Mouse (Mus musculus) layer of hippocampus, adult 9-10 months (tissue): ENCODE data around the gene Slc25a11.

ENCODE experiments used
- DNase-seq: peaks from one replicate; pipeline ENCODE4 v3.0.0; 2022; ENCODE audit warnings: low spot score

The Slc25a11 gene

GRCm38 (mm10) chr11:70667271-70668150 lies 20.2 kb upstream of the Slc25a11 start:
- no peak for DNase-seq

GRCm38 (mm10) chr11:70666687-70667086 lies 19.4 kb upstream of the Slc25a11 start:
- DNase-seq: no peak

GRCm38 (mm10) chr11:70664741-70665140 lies 17.5 kb upstream of the Slc25a11 start:
- no peak for DNase-seq

- no peak for DNase-seq
Observed at GRCm38 (mm10) chr11:70663957-70664356, 16.7 kb upstream of the Slc25a11 start.

- no peak for DNase-seq
Observed at GRCm38 (mm10) chr11:70663101-70663500, 15.8 kb upstream of the Slc25a11 start.

GRCm38 (mm10) chr11:70660571-70660970 lies 13.3 kb upstream of the Slc25a11 start:
- DNase-seq: no peak

GRCm38 (mm10) chr11:70658942-70659341 lies 11.7 kb upstream of the Slc25a11 start:
- DNase-seq: no peak

GRCm38 (mm10) chr11:70658521-70658920 lies 11.2 kb upstream of the Slc25a11 start:
- DNase-seq: no peak

GRCm38 (mm10) chr11:70657991-70658390 lies 10.7 kb upstream of the Slc25a11 start:
- no peak for DNase-seq

GRCm38 (mm10) chr11:70657573-70657972 lies 10.3 kb upstream of the Slc25a11 start:
- DNase-seq: no peak

- DNase-seq: no peak
Observed at GRCm38 (mm10) chr11:70656964-70657363, 9.7 kb upstream of the Slc25a11 start, which contains the start of gene Eno3. Gene Eno3, plus strand, starts transcription at chr11:70657202.

GRCm38 (mm10) chr11:70656456-70656927 lies 9.2 kb upstream of the Slc25a11 start:
- no peak for DNase-seq

GRCm38 (mm10) chr11:70655571-70656455 lies 8.5 kb upstream of the Slc25a11 start:
- no peak for DNase-seq

- DNase-seq: no peak
Observed at GRCm38 (mm10) chr11:70654923-70655570, 7.8 kb upstream of the Slc25a11 start.

GRCm38 (mm10) chr11:70654198-70654922 lies 7.1 kb upstream of the Slc25a11 start, which contains the start of gene Pfn1:
Gene Pfn1, minus strand, starts transcription at chr11:70654644.
- DNase-seq: no peak

- DNase-seq: no peak
Observed at GRCm38 (mm10) chr11:70653345-70654197, 6.3 kb upstream of the Slc25a11 start.

GRCm38 (mm10) chr11:70652884-70653344 lies 5.6 kb upstream of the Slc25a11 start:
- DNase-seq: no peak

GRCm38 (mm10) chr11:70652029-70652883 lies 5.0 kb upstream of the Slc25a11 start:
- DNase-seq: no peak

- DNase-seq: no peak
Observed at GRCm38 (mm10) chr11:70651391-70651790, 4.1 kb upstream of the Slc25a11 start.
